Mouse (Mus musculus): ENCODE data around the gene Dock11.

Dock11 gene

GRCm38 (mm10) chrX:35951945-35952344 is 63.3 kb downstream of the Dock11 start:
- DNase-seq: no peak

- DNase-seq: no peak
Measured at GRCm38 (mm10) chrX:35952521-35953095, 64.0 kb downstream of the Dock11 start.

GRCm38 (mm10) chrX:35956236-35956635 is 67.6 kb downstream of the Dock11 start:
- DNase-seq: no peak

- DNase-seq: no peak
Measured at GRCm38 (mm10) chrX:35963087-35963486, 74.5 kb downstream of the Dock11 start.

GRCm38 (mm10) chrX:35969276-35969675 is 80.6 kb downstream of the Dock11 start:
- no peak for DNase-seq

GRCm38 (mm10) chrX:35976657-35977056 is 88.0 kb downstream of the Dock11 start:
- DNase-seq: no peak

GRCm38 (mm10) chrX:35987981-35988380 is 99.3 kb downstream of the Dock11 start:
- no peak for DNase-seq

- DNase-seq: no peak
Measured at GRCm38 (mm10) chrX:35990508-35991095, 102.0 kb downstream of the Dock11 start.

- no peak for DNase-seq
Measured at GRCm38 (mm10) chrX:35994226-35994625, 105.6 kb downstream of the Dock11 start.

- DNase-seq: peak; percentile 4
Measured at GRCm38 (mm10) chrX:35997004-35997403, 108.4 kb downstream of the Dock11 start.

GRCm38 (mm10) chrX:35997793-35998419 is 109.3 kb downstream of the Dock11 start:
- DNase-seq: no peak

- no peak for DNase-seq
Measured at GRCm38 (mm10) chrX:36025651-36026050, 137.0 kb downstream of the Dock11 start.

- DNase-seq: no peak
Measured at GRCm38 (mm10) chrX:36031113-36031512, 142.5 kb downstream of the Dock11 start.

GRCm38 (mm10) chrX:36034045-36034444 is 145.4 kb downstream of the Dock11 start:
- DNase-seq: no peak

GRCm38 (mm10) chrX:36045731-36046130 is 157.1 kb downstream of the Dock11 start:
- no peak for DNase-seq

GRCm38 (mm10) chrX:36047451-36047850 is 158.8 kb downstream of the Dock11 start:
- no peak for DNase-seq

- DNase-seq: no peak
Measured at GRCm38 (mm10) chrX:36050312-36050711, 161.7 kb downstream of the Dock11 start.

GRCm38 (mm10) chrX:36073997-36074396 is 185.4 kb downstream of the Dock11 start:
- DNase-seq: no peak

- DNase-seq: no peak
Measured at GRCm38 (mm10) chrX:36077164-36077563, 188.5 kb downstream of the Dock11 start.

GRCm38 (mm10) chrX:36082917-36083316 is 194.3 kb downstream of the Dock11 start:
- no peak for DNase-seq

GRCm38 (mm10) chrX:36088464-36089256 is 200.0 kb downstream of the Dock11 start:
- DNase-seq: no peak

GRCm38 (mm10) chrX:36100883-36101282 is 212.3 kb downstream of the Dock11 start:
- no peak for DNase-seq

- no peak for DNase-seq
Measured at GRCm38 (mm10) chrX:36101318-36101717, 212.7 kb downstream of the Dock11 start.

- no peak for DNase-seq
Measured at GRCm38 (mm10) chrX:36108601-36109000, 220.0 kb downstream of the Dock11 start.

Data from cerebellum, adult 11 months (tissue).